Mouse (Mus musculus) liver, adult 2 months (tissue): ENCODE results near the gene Ddn.

Experiments used
- CTCF ChIP-seq: fragments of 200-500 bp; IDR thresholded peaks from 2 replicates; pipeline ENCODE4 v1.5.1; 2011; ENCODE audit warnings: low read depth, low read length, control low read depth
- POLR2A ChIP-seq: fragments of 200-500 bp; IDR thresholded peaks from 2 replicates; pipeline ENCODE4 v1.6.1; 2011; ENCODE audit warnings: low read length, control low read depth; ENCODE audit not compliant: insufficient read depth; ENCODE audit errors: extremely low read depth

- no peak for TF ChIP-seq POLR2A
- TF ChIP-seq CTCF: no peak
Measured at GRCm38 (mm10) chr15:98780075-98780474, 29.2 kb downstream of the Ddn start.
